Mouse (Mus musculus) embryonic facial prominence, embryonic 13.5 days (tissue): ENCODE measurements around the gene Sap30. TPM values are rescaled to one million over a fixed set of nuclear protein-coding genes. Genes with fewer than 3 reads are reported as not detected.
"Not testable (repeated sequence)": the region's sequence is repeated elsewhere in the genome, so short reads cannot be mapped to it uniquely, and the experiment has no call there.

ENCODE experiments used
- ATAC-seq: fragments of 200-750 bp; cut with Nextera tagmentation; 2 replicates; pipeline ENCODE4 v1.8.0; 2017; ENCODE audit warnings: low read depth; ENCODE audit not compliant: insufficient number of reproducible peaks, insufficient read depth, low FRiP score, low TSS enrichment
- H3K27ac ChIP-seq: fragments of 300-500 bp; sonication (generic); 2 replicates; pipeline ENCODE4 v1.5.1; 2015; ENCODE audit warnings: moderate library complexity, mild to moderate bottlenecking, inconsistent platforms
- H3K27me3 ChIP-seq: fragments of 300-500 bp; sonication (generic); 2 replicates; pipeline ENCODE4 v1.6.1; 2015; ENCODE audit warnings: mild to moderate bottlenecking, inconsistent platforms
- H3K36me3 ChIP-seq: fragments of 300-500 bp; sonication (generic); 2 replicates; pipeline ENCODE4 v1.6.1; 2015; ENCODE audit warnings: mild to moderate bottlenecking, inconsistent platforms
- H3K4me1 ChIP-seq: fragments of 300-500 bp; sonication (generic); 2 replicates; pipeline ENCODE4 v1.6.1; 2015; ENCODE audit warnings: inconsistent platforms
- H3K4me2 ChIP-seq: fragments of 300-500 bp; sonication (generic); 2 replicates; pipeline ENCODE4 v1.6.1; 2015; ENCODE audit warnings: moderate library complexity, mild to moderate bottlenecking, inconsistent platforms
- H3K4me3 ChIP-seq: fragments of 300-500 bp; sonication (generic); 2 replicates; pipeline ENCODE4 v1.5.1; 2015; ENCODE audit warnings: mild to moderate bottlenecking, inconsistent platforms
- H3K9ac ChIP-seq: fragments of 300-500 bp; sonication (generic); 2 replicates; pipeline ENCODE4 v1.6.1; 2015; ENCODE audit warnings: mild to moderate bottlenecking, inconsistent platforms
- H3K9me3 ChIP-seq: fragments of 300-500 bp; sonication (generic); 2 replicates; pipeline ENCODE4 v1.6.1; 2016; ENCODE audit warnings: inconsistent platforms
- WGBS: fragments of 180-500 bp; shearing (Covaris S2); methylation state at CpG from one replicate; pipeline ENCODE4 v1.1.7; 2015; ENCODE audit warnings: mixed read lengths; 5-methylcytosine and 5-hydroxymethylcytosine counted together
- polyA plus RNA-seq: library from polyadenylated mRNA; unstranded; fragments of >200 nt; fragmentation: Nextera tagmentation; extraction: Ambion mirVana; gene quantifications from 2 replicates; pipeline ENCODE4 v1.2.1, GENCODE M21; 2015

Sap30 gene
- polyA plus RNA-seq, 1 experiment from 2014 or later = 45.6 TPM

GRCm38 (mm10) chr8:57513178-57513661, 25.6 kb upstream of the Sap30 start:
- peak overlapping the region; percentile 62 for H3K4me2 ChIP-seq
- H3K4me1 ChIP-seq, H3K27me3 ChIP-seq, ATAC-seq, H3K9me3 ChIP-seq: not testable (repeated sequence)
- 0 out of 2 replicates have a peak overlapping the region, but pooled peaks have one; percentile 100 for H3K27ac ChIP-seq
- peaks cover 17% of the 10 kb centered on the region for H3K36me3 ChIP-seq
- peak overlapping the region; percentile 83 for H3K4me3 ChIP-seq
- H3K9ac ChIP-seq = peak overlapping the region; percentile 100
- 15% methylated on average over 10 of the region's 10 CpGs for WGBS

GRCm38 (mm10) chr8:57512141-57513056, 24.7 kb upstream of the Sap30 start:
- ATAC-seq = 0 out of 2 replicates have a peak, but pooled peaks have one; percentile 7
- under 1% methylated on average over 58 of the region's 96 CpGs for WGBS

GRCm38 (mm10) chr8:57511316-57512118, 23.9 kb upstream of the Sap30 start, which contains the start of gene Hmgb2:
Gene Hmgb2, plus strand, starts transcription at chr8:57511907.
- peaks cover 9% of the 10 kb centered on the region for H3K4me1 ChIP-seq
- peak within 1 kb of the TSS; percentile 83 for H3K4me3 ChIP-seq
- peak within 1 kb of the TSS; percentile 100 for H3K9ac ChIP-seq
- peak within 1 kb of the TSS; percentile 100 for H3K27ac ChIP-seq
- ATAC-seq = peak; percentile 100
- H3K9me3 ChIP-seq = no peaks in the 10 kb centered on the region
- H3K27me3 ChIP-seq = no peaks in the 10 kb centered on the region
- WGBS = under 1% methylated on average over 63 of the region's 63 CpGs
- peak within 1 kb of the TSS; percentile 93 for H3K4me2 ChIP-seq
- peaks cover 9% of the 10 kb centered on the region for H3K36me3 ChIP-seq

More at GRCm38 (mm10) chr8:57512141-57513056, 24.7 kb upstream of the Sap30 start:
- peak overlapping the region; percentile 62 for H3K4me2 ChIP-seq
- H3K36me3 ChIP-seq = peaks cover 11% of the 10 kb centered on the region
- peak overlapping the region; percentile 100 for H3K27ac ChIP-seq
- H3K4me3 ChIP-seq = peak overlapping the region; percentile 83
- no peaks in the 10 kb centered on the region for H3K9me3 ChIP-seq
- peaks cover 9% of the 10 kb centered on the region for H3K4me1 ChIP-seq
- no peaks in the 10 kb centered on the region for H3K27me3 ChIP-seq
- peak overlapping the region; percentile 100 for H3K9ac ChIP-seq

- no peak for ATAC-seq
- peaks cover 3% of the 10 kb centered on the region for H3K36me3 ChIP-seq
- peak overlapping the region; percentile 100 for H3K27ac ChIP-seq
- no peaks in the 10 kb centered on the region for H3K9me3 ChIP-seq
- H3K4me1 ChIP-seq = peaks cover 9% of the 10 kb centered on the region
- WGBS = 1% methylated on average over 31 of the region's 31 CpGs
- H3K4me2 ChIP-seq = peak overlapping the region; percentile 93
- peak overlapping the region; percentile 83 for H3K4me3 ChIP-seq
- H3K9ac ChIP-seq = peak overlapping the region; percentile 87
- no peaks in the 10 kb centered on the region for H3K27me3 ChIP-seq
These were observed 23.2 kb upstream of the Sap30 start for GRCm38 (mm10) chr8:57510791-57511315.

GRCm38 (mm10) chr8:57508657-57509056, 21.0 kb upstream of the Sap30 start:
- ATAC-seq = no peak
- Histone ChIP-seq H3K4me3 (no peak overlapping the region), H3K9ac (no peak overlapping the region), H3K27ac (no peak overlapping the region), H3K4me1 (peaks cover 7% of the 10 kb centered on the region), H3K4me2 (no peak overlapping the region), H3K36me3 (no peaks in the 10 kb centered on the region), H3K9me3 (no peaks in the 10 kb centered on the region), H3K27me3 (no peaks in the 10 kb centered on the region)
- WGBS = 77% methylated on average over 4 of the region's 4 CpGs

GRCm38 (mm10) chr8:57507556-57508063, 19.9 kb upstream of the Sap30 start:
- Histone ChIP-seq H3K9ac (no peak overlapping the region), H3K27ac (no peak overlapping the region), H3K36me3 (no peaks in the 10 kb centered on the region), H3K4me1 (0 out of 2 replicates have a peak, but pooled peaks cover 4% of the 10 kb centered on the region), H3K9me3 (no peaks in the 10 kb centered on the region), H3K4me3 (no peak overlapping the region), H3K4me2 (no peak overlapping the region), H3K27me3 (no peaks in the 10 kb centered on the region)
- ATAC-seq = no peak
- WGBS = 81% methylated on average over 4 of the region's 4 CpGs

- not testable (repeated sequence) for ATAC-seq, H3K4me3 ChIP-seq, H3K27ac ChIP-seq, H3K9ac ChIP-seq, H3K27me3 ChIP-seq, H3K4me2 ChIP-seq, H3K9me3 ChIP-seq, H3K36me3 ChIP-seq, H3K4me1 ChIP-seq
- 93% methylated on average over 1 of the region's 1 CpGs for WGBS
These were observed 17.8 kb upstream of the Sap30 start for GRCm38 (mm10) chr8:57505500-57505899.

- Histone ChIP-seq H3K4me3 (no peak overlapping the region), H3K9me3 (no peaks in the 10 kb centered on the region), H3K4me2 (no peak overlapping the region), H3K36me3 (no peaks in the 10 kb centered on the region), H3K9ac (no peak overlapping the region), H3K27me3 (no peaks in the 10 kb centered on the region), H3K27ac (no peak overlapping the region), H3K4me1 (peaks cover 3% of the 10 kb centered on the region; the same call in 1 of the 2 replicates)
- WGBS = 52% methylated on average over 5 of the region's 5 CpGs
- no peak for ATAC-seq
These were observed 16.0 kb upstream of the Sap30 start for GRCm38 (mm10) chr8:57503641-57504040.

GRCm38 (mm10) chr8:57498847-57499511, 11.3 kb upstream of the Sap30 start:
- H3K4me2 ChIP-seq = peak overlapping the region; percentile 24; the same call in 1 of the 2 replicates
- H3K4me1 ChIP-seq = peaks cover 7% of the 10 kb centered on the region; the same call in 1 of the 2 replicates
- WGBS = 59% methylated on average over 17 of the region's 17 CpGs
- H3K9ac ChIP-seq = no peak overlapping the region
- H3K9me3 ChIP-seq = no peaks in the 10 kb centered on the region
- H3K27ac ChIP-seq = 0 out of 2 replicates have a peak overlapping the region, but pooled peaks have one; percentile 33
- peak; percentile 64 for ATAC-seq
- H3K4me3 ChIP-seq = no peak overlapping the region
- H3K36me3 ChIP-seq = no peaks in the 10 kb centered on the region
- no peaks in the 10 kb centered on the region for H3K27me3 ChIP-seq

- no peak overlapping the region for H3K4me3 ChIP-seq
- ATAC-seq = no peak; the same call in 1 of the 2 replicates
These were observed 10.8 kb upstream of the Sap30 start for GRCm38 (mm10) chr8:57498494-57498846.

More at GRCm38 (mm10) chr8:57498494-57498846, 10.8 kb upstream of the Sap30 start:
- Histone ChIP-seq H3K9me3 (no peaks in the 10 kb centered on the region), H3K4me1 (peaks cover 7% of the 10 kb centered on the region; the same call in 1 of the 2 replicates), H3K4me2 (peak overlapping the region; percentile 24; the same call in 1 of the 2 replicates), H3K9ac (no peak overlapping the region), H3K27me3 (no peaks in the 10 kb centered on the region), H3K27ac (0 out of 2 replicates have a peak overlapping the region, but pooled peaks have one; percentile 33), H3K36me3 (no peaks in the 10 kb centered on the region)
- WGBS = 40% methylated on average over 8 of the region's 8 CpGs
